Mouse (Mus musculus) liver, embryonic 12.5 days (tissue): Measurements from ENCODE around the gene Fars2. TPM values are rescaled to one million over a fixed set of nuclear protein-coding genes. Genes with fewer than 3 reads are reported as not detected.

Source experiments
- ATAC-seq: fragments of 200-750 bp; cut with Nextera tagmentation; 2 replicates; pipeline ENCODE4 v1.8.0; 2017; ENCODE audit warnings: moderate number of reproducible peaks, mild to moderate bottlenecking, moderate library complexity
- H3K27ac ChIP-seq: fragments of 300-500 bp; sonication (generic); 2 replicates; pipeline ENCODE4 v1.5.1; 2016; ENCODE audit warnings: mild to moderate bottlenecking
- H3K27me3 ChIP-seq: fragments of 300-500 bp; sonication (generic); replicated peaks from 2 replicates; pipeline ENCODE4 v1.6.1; 2016; ENCODE audit warnings: mild to moderate bottlenecking, moderate library complexity
- H3K36me3 ChIP-seq: fragments of 300-500 bp; sonication (generic); 2 replicates; pipeline ENCODE4 v1.6.1; 2016; ENCODE audit warnings: mild to moderate bottlenecking, moderate library complexity
- H3K4me1 ChIP-seq: fragments of 300-500 bp; sonication (generic); 2 replicates; pipeline ENCODE4 v1.6.1; 2016
- H3K4me2 ChIP-seq: fragments of 300-500 bp; sonication (generic); 2 replicates; pipeline ENCODE4 v1.6.1; 2016; ENCODE audit warnings: mild to moderate bottlenecking, moderate library complexity
- H3K4me3 ChIP-seq: fragments of 300-500 bp; sonication (generic); 2 replicates; pipeline ENCODE4 v1.5.1; 2016; ENCODE audit warnings: mild to moderate bottlenecking, moderate library complexity
- H3K9ac ChIP-seq: fragments of 300-500 bp; sonication (generic); 2 replicates; pipeline ENCODE4 v1.6.1; 2016; ENCODE audit warnings: mild to moderate bottlenecking, moderate library complexity
- H3K9me3 ChIP-seq: fragments of 300-500 bp; sonication (generic); replicated peaks from 2 replicates; pipeline ENCODE4 v1.6.1; 2016; ENCODE audit warnings: mild to moderate bottlenecking, moderate library complexity
- whole genome bisulfite sequencing: fragments of 180-500 bp; shearing (Covaris S2); methylation state at CpG from one replicate; pipeline ENCODE4 v1.1.7; 2016; ENCODE audit not compliant: insufficient replicate concordance; 5-methylcytosine and 5-hydroxymethylcytosine counted together
- polyA plus RNA-seq: library from polyadenylated mRNA; unstranded; fragments of >200 nt; fragmentation: Nextera tagmentation; extraction: Ambion mirVana; gene quantifications from 2 replicates; pipeline ENCODE4 v1.2.1, GENCODE M21; 2016

Gene Fars2
- polyA plus RNA-seq, 1 experiment from 2014 or later = 31.0 TPM

GRCm38 (mm10) chr13:36510161-36510560 is 392.9 kb downstream of the Fars2 start:
- ATAC-seq = no peak

GRCm38 (mm10) chr13:36513126-36513525 is 395.9 kb downstream of the Fars2 start:
- H3K4me3 ChIP-seq = no peak overlapping the region
- no peaks in the 10 kb centered on the region for H3K36me3 ChIP-seq
- ATAC-seq = no peak

More at GRCm38 (mm10) chr13:36510161-36510560, 392.9 kb downstream of the Fars2 start:
- Histone ChIP-seq H3K9ac (no peak overlapping the region), H3K9me3 (no peaks in the 10 kb centered on the region), H3K4me3 (no peak overlapping the region), H3K36me3 (no peaks in the 10 kb centered on the region), H3K27ac (no peak overlapping the region), H3K4me1 (no peaks in the 10 kb centered on the region), H3K4me2 (no peak overlapping the region), H3K27me3 (no peaks in the 10 kb centered on the region)
- WGBS = 76% methylated on average over 2 of the region's 2 CpGs

DNA sequence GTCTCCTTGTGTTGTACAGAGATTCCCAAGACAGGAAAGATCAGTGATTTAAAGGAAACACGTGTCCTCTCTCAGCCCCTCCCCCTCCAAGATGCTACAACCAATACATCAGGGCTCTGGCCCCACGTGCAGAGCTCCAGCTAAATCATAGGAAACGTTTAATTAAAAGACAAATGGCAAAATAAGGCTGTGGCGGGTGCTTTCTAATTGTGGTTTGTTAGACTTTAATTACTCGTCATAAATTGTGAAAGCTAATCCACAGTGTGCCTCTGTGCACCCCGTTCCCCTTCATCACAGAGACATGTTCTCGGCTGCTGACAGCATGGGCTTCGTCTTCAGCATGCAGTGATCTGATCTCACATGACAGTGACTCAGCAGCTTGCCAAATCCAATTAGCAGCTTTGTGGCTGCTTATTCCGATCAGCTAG is 400.9 kb downstream of the Fars2 start:
- no peak overlapping the region for H3K9ac ChIP-seq
- H3K9me3 ChIP-seq = no peaks in the 10 kb centered on the region
- 36% methylated on average over 9 of the region's 9 CpGs for WGBS
- no peaks in the 10 kb centered on the region for H3K36me3 ChIP-seq
- no peak overlapping the region for H3K4me2 ChIP-seq
- no peaks in the 10 kb centered on the region for H3K4me1 ChIP-seq
- no peak overlapping the region for H3K4me3 ChIP-seq
- no peak overlapping the region for H3K27ac ChIP-seq
- ATAC-seq = no peak
- no peaks in the 10 kb centered on the region for H3K27me3 ChIP-seq

More at GRCm38 (mm10) chr13:36513126-36513525, 395.9 kb downstream of the Fars2 start:
- no peaks in the 10 kb centered on the region for H3K9me3 ChIP-seq
- WGBS = 77% methylated on average over 1 of the region's 1 CpGs
- no peak overlapping the region for H3K27ac ChIP-seq
- no peaks in the 10 kb centered on the region for H3K27me3 ChIP-seq
- H3K4me2 ChIP-seq = no peak overlapping the region
- no peaks in the 10 kb centered on the region for H3K4me1 ChIP-seq
- no peak overlapping the region for H3K9ac ChIP-seq

GRCm38 (mm10) chr13:36527761-36528160 is 410.5 kb downstream of the Fars2 start:
- Histone ChIP-seq H3K4me2 (no peak overlapping the region), H3K36me3 (no peaks in the 10 kb centered on the region), H3K4me1 (0 out of 2 replicates have a peak, but pooled peaks cover 9% of the 10 kb centered on the region), H3K4me3 (no peak overlapping the region), H3K9me3 (no peaks in the 10 kb centered on the region), H3K27ac (no peak overlapping the region), H3K27me3 (no peaks in the 10 kb centered on the region), H3K9ac (no peak overlapping the region)
- no peak for ATAC-seq
- 79% methylated on average over 4 of the region's 4 CpGs for WGBS

DNA sequence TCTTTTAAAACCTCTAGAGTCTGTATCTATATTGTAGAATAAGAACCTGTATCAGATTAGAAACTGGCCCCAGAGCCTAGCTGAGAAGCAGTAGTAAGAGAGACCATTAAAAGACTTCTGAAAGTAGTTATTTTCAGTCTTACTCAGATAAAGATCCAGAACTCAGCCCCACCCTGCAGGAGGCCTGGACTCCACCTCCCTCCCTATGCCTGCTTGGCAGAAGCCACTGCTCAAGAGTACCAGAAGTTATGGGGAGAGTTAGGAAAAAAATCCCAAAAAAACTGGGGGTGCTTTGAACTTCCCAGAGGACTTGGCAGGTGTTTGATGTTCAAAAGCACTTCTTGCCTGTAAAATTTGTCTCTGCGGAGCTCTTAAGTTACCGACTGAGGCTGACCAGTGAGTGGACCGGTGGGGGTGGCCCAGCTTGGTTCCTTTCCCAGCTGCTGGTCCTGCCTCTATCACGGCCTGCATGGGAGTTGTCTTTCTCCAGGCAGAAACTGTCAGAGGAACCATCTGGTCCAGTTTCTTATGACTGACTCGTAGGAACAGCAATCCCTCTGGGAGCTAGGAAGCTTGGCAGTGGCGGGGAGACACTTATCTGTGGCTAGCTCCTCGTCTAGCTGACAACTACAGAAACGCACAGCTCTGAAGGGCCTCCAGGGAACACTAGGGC is 411.1 kb downstream of the Fars2 start:
- Histone ChIP-seq H3K9ac (no peak overlapping the region), H3K4me3 (no peak overlapping the region), H3K27me3 (no peaks in the 10 kb centered on the region), H3K4me2 (no peak overlapping the region), H3K9me3 (no peaks in the 10 kb centered on the region), H3K4me1 (0 out of 2 replicates have a peak, but pooled peaks cover 9% of the 10 kb centered on the region), H3K27ac (no peak overlapping the region), H3K36me3 (no peaks in the 10 kb centered on the region)
- 70% methylated on average over 8 of the region's 8 CpGs for WGBS
- no peak for ATAC-seq

GRCm38 (mm10) chr13:36529467-36530039 is 412.3 kb downstream of the Fars2 start:
- Histone ChIP-seq H3K9ac (no peak overlapping the region), H3K4me3 (no peak overlapping the region), H3K27ac (no peak overlapping the region), H3K36me3 (no peaks in the 10 kb centered on the region), H3K4me1 (0 out of 2 replicates have a peak, but pooled peaks cover 9% of the 10 kb centered on the region), H3K27me3 (no peaks in the 10 kb centered on the region), H3K9me3 (no peaks in the 10 kb centered on the region), H3K4me2 (no peak overlapping the region)
- WGBS = 77% methylated on average over 5 of the region's 5 CpGs
- ATAC-seq = no peak

DNA sequence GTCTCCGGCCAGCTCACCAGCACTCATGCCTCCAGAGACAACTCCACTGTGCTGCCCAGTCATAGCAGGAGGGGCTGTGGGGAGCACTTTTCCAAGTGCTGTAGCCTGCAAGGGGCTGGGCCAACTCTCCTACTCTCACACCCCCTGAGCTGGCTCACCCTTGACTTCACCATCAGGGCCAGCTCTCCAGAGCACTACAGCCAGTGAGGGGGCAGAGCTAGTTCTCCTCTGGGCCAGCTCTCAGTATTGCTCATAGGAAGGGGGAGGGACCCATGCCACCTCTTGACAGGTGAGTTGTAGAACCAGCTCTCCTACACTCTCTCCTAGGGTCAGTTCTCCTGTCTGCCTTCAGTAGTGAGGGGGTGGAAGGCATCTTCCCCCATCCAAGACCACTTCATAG is 413.6 kb downstream of the Fars2 start:
- no peaks in the 10 kb centered on the region for H3K27me3 ChIP-seq
- no peak overlapping the region for H3K4me2 ChIP-seq
- no peaks in the 10 kb centered on the region for H3K36me3 ChIP-seq
- no peak overlapping the region for H3K9ac ChIP-seq
- no peak for ATAC-seq
- no peak overlapping the region for H3K27ac ChIP-seq
- whole genome bisulfite sequencing = 88% methylated on average over 1 of the region's 1 CpGs
- H3K4me1 ChIP-seq = 0 out of 2 replicates have a peak, but pooled peaks cover 12% of the 10 kb centered on the region
- H3K9me3 ChIP-seq = no peaks in the 10 kb centered on the region
- H3K4me3 ChIP-seq = no peak overlapping the region

GRCm38 (mm10) chr13:36531893-36532292 is 414.7 kb downstream of the Fars2 start:
- H3K4me1 ChIP-seq = 0 out of 2 replicates have a peak, but pooled peaks cover 12% of the 10 kb centered on the region
- WGBS = 61% methylated on average over 3 of the region's 3 CpGs
- H3K27me3 ChIP-seq = no peaks in the 10 kb centered on the region
- no peak overlapping the region for H3K4me2 ChIP-seq
- no peaks in the 10 kb centered on the region for H3K9me3 ChIP-seq
- H3K27ac ChIP-seq = no peak overlapping the region
- H3K4me3 ChIP-seq = no peak overlapping the region
- no peaks in the 10 kb centered on the region for H3K36me3 ChIP-seq
- no peak overlapping the region for H3K9ac ChIP-seq
- ATAC-seq = no peak

DNA sequence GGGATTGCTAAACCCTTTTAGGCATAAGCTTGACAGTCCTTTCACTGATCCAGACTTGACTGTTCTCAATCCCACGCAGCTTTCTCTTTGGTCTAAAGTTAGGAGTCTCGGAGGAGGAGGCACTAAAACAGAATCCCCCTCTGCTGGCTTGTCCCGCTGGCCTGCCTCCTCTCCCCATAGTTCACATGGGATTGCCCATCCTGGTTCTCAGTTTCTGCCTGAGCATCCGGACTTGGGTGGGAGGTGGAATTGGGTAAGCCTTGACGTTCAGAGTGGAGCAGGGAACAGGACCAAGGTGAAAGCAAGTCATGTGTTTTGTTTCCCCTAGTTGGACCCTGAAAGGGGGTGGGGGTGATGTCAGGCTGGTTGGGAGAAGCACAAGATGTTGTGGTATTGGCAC is 415.9 kb downstream of the Fars2 start:
- no peaks in the 10 kb centered on the region for H3K27me3 ChIP-seq
- no peak for ATAC-seq
- H3K9ac ChIP-seq = no peak overlapping the region
- H3K4me1 ChIP-seq = 0 out of 2 replicates have a peak, but pooled peaks cover 8% of the 10 kb centered on the region
- WGBS = 79% methylated on average over 5 of the region's 5 CpGs
- no peaks in the 10 kb centered on the region for H3K9me3 ChIP-seq
- H3K27ac ChIP-seq = no peak overlapping the region
- H3K4me2 ChIP-seq = no peak overlapping the region
- no peak overlapping the region for H3K4me3 ChIP-seq
- no peaks in the 10 kb centered on the region for H3K36me3 ChIP-seq

- 0 out of 2 replicates have a peak, but pooled peaks cover 6% of the 10 kb centered on the region for H3K4me1 ChIP-seq
- no peaks in the 10 kb centered on the region for H3K36me3 ChIP-seq
- H3K4me2 ChIP-seq = no peak overlapping the region
- no peak overlapping the region for H3K9ac ChIP-seq
- H3K27me3 ChIP-seq = no peaks in the 10 kb centered on the region
- no peaks in the 10 kb centered on the region for H3K9me3 ChIP-seq
- no peak overlapping the region for H3K4me3 ChIP-seq
- ATAC-seq = no peak
- H3K27ac ChIP-seq = no peak overlapping the region
- WGBS = 76% methylated on average over 7 of the region's 7 CpGs
Observed at GRCm38 (mm10) chr13:36533518-36533917, 416.3 kb downstream of the Fars2 start.

DNA sequence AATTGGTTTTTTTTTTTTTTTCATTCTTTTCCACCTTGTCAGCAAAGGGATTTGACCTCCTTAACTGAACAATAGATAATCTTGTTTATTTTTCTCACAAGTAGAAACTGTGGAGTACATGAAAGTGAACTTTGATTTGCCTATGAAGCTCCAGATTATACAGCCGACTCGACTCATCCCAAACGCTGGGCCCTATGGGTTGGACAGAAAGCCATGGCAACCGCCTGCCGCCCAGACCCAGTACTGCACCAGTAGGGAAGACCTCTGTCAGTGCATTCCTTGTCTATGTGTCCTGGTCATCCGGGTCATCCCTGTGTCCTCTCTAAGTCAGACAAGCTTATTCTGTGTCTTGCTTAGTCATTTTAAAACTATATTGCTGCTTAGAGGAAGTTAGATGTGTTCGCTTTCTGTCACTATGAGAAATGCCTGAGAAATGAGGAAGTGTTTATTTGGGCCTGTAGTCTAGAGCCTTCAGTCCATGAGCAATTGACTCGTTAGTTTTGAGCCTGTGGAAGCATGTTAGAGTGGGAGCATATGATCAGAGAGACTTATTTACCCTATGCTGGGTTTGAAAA is 416.8 kb downstream of the Fars2 start:
- H3K9ac ChIP-seq = no peak overlapping the region
- H3K27ac ChIP-seq = no peak overlapping the region
- 0 out of 2 replicates have a peak, but pooled peaks cover 6% of the 10 kb centered on the region for H3K4me1 ChIP-seq
- H3K27me3 ChIP-seq = no peaks in the 10 kb centered on the region
- no peak overlapping the region for H3K4me2 ChIP-seq
- H3K9me3 ChIP-seq = no peaks in the 10 kb centered on the region
- no peak for ATAC-seq
- H3K4me3 ChIP-seq = no peak overlapping the region
- 68% methylated on average over 8 of the region's 8 CpGs for WGBS
- no peaks in the 10 kb centered on the region for H3K36me3 ChIP-seq

- Histone ChIP-seq H3K4me2 (no peak overlapping the region), H3K4me3 (no peak overlapping the region), H3K27me3 (no peaks in the 10 kb centered on the region), H3K4me1 (0 out of 2 replicates have a peak, but pooled peaks cover 4% of the 10 kb centered on the region), H3K9ac (no peak overlapping the region), H3K9me3 (no peaks in the 10 kb centered on the region), H3K27ac (no peak overlapping the region), H3K36me3 (no peaks in the 10 kb centered on the region)
- 68% methylated on average over 3 of the region's 3 CpGs for whole genome bisulfite sequencing
- ATAC-seq = no peak
Observed at GRCm38 (mm10) chr13:36537580-36537979, 420.4 kb downstream of the Fars2 start.
